Mouse (Mus musculus): ENCODE results near the gene 4930412O13Rik.

Gene 4930412O13Rik

GRCm38 (mm10) chr2:9881051-9881591 lies at the start of gene 4930412O13Rik:
TSS of gene 4930412O13Rik (plus strand) at chr2:9881252.
- DNase-seq, result no peak

GRCm38 (mm10) chr2:9833712-9834111 lies 47.3 kb upstream of the 4930412O13Rik start:
- no peak for DNase-seq

GRCm38 (mm10) chr2:9835195-9835594 lies 45.9 kb upstream of the 4930412O13Rik start:
- DNase-seq, result no peak

- no peak for DNase-seq
These were observed 28.0 kb upstream of the 4930412O13Rik start for GRCm38 (mm10) chr2:9852851-9853576.

- no peak for DNase-seq
These were observed 25.2 kb upstream of the 4930412O13Rik start for GRCm38 (mm10) chr2:9855861-9856260.

GRCm38 (mm10) chr2:9860698-9861097 lies 20.4 kb upstream of the 4930412O13Rik start:
- no peak for DNase-seq

- DNase-seq, result no peak
These were observed 13.8 kb upstream of the 4930412O13Rik start for GRCm38 (mm10) chr2:9867092-9867825.

GRCm38 (mm10) chr2:9871141-9871716 lies 9.8 kb upstream of the 4930412O13Rik start:
- DNase-seq, result no peak

GRCm38 (mm10) chr2:9871798-9872197 lies 9.3 kb upstream of the 4930412O13Rik start:
- DNase-seq, result no peak

- no peak for DNase-seq
These were observed 8.4 kb upstream of the 4930412O13Rik start for GRCm38 (mm10) chr2:9872682-9873081.

- no peak for DNase-seq
These were observed 7.3 kb upstream of the 4930412O13Rik start for GRCm38 (mm10) chr2:9873757-9874156.

- no peak for DNase-seq
These were observed 6.4 kb upstream of the 4930412O13Rik start for GRCm38 (mm10) chr2:9874467-9875219.

GRCm38 (mm10) chr2:9875220-9875619 lies 5.8 kb upstream of the 4930412O13Rik start:
- no peak for DNase-seq

GRCm38 (mm10) chr2:9875676-9876357 lies 5.2 kb upstream of the 4930412O13Rik start:
- DNase-seq, result no peak

- no peak for DNase-seq
These were observed 4.3 kb upstream of the 4930412O13Rik start for GRCm38 (mm10) chr2:9876621-9877325.

GRCm38 (mm10) chr2:9877326-9877690 lies 3.7 kb upstream of the 4930412O13Rik start:
- DNase-seq, result no peak

GRCm38 (mm10) chr2:9877966-9878563 lies 3.0 kb upstream of the 4930412O13Rik start:
- no peak for DNase-seq

- DNase-seq, result peak; percentile 77
These were observed 2.4 kb upstream of the 4930412O13Rik start for GRCm38 (mm10) chr2:9878564-9879081.

GRCm38 (mm10) chr2:9879092-9879491 lies 2.0 kb upstream of the 4930412O13Rik start:
- DNase-seq, result peak; percentile 28

- DNase-seq, result peak; percentile 98
These were observed 1.6 kb upstream of the 4930412O13Rik start for GRCm38 (mm10) chr2:9879493-9879892.

- DNase-seq, result no peak
These were observed 781 bp upstream of the 4930412O13Rik start for GRCm38 (mm10) chr2:9880271-9880670.

All from lung, postnatal 36 days (tissue).